Mouse (Mus musculus) liver, embryonic 16.5 days (tissue): ENCODE data around the gene Crip3. TPM values are rescaled to one million over a fixed set of nuclear protein-coding genes. Genes with fewer than 3 reads are reported as not detected.

Experiments
- ATAC-seq: fragments of 200-750 bp; cut with Nextera tagmentation; 2 replicates; pipeline ENCODE4 v1.8.0; 2017; ENCODE audit warnings: low read depth, mild to moderate bottlenecking, moderate number of reproducible peaks, moderate library complexity
- H3K27ac ChIP-seq: fragments of 300-500 bp; sonication (generic); 2 replicates; pipeline ENCODE4 v1.5.1; 2014; ENCODE audit warnings: mild to moderate bottlenecking, low read length
- H3K27me3 ChIP-seq: fragments of 300-500 bp; sonication (generic); 2 replicates; pipeline ENCODE4 v1.6.1; 2014; ENCODE audit warnings: low read depth, low read length, mixed read lengths; ENCODE audit not compliant: control insufficient read depth, insufficient read depth
- H3K36me3 ChIP-seq: fragments of 300-500 bp; sonication (generic); 2 replicates; pipeline ENCODE4 v1.6.1; 2014; ENCODE audit warnings: mild to moderate bottlenecking; ENCODE audit not compliant: control insufficient read depth, insufficient read depth
- H3K4me1 ChIP-seq: fragments of 300-500 bp; sonication (generic); 2 replicates; pipeline ENCODE4 v1.6.1; 2014; ENCODE audit warnings: low read depth, low read length, mixed read lengths; ENCODE audit not compliant: control insufficient read depth
- H3K4me2 ChIP-seq: fragments of 300-500 bp; sonication (generic); 2 replicates; pipeline ENCODE4 v1.6.1; 2014; ENCODE audit warnings: low read depth, low read length, mixed read lengths
- H3K4me3 ChIP-seq: fragments of 300-500 bp; sonication (generic); 2 replicates; pipeline ENCODE4 v1.5.1; 2014; ENCODE audit warnings: low read depth, mild to moderate bottlenecking, low read length
- H3K9ac ChIP-seq: fragments of 300-500 bp; sonication (generic); 2 replicates; pipeline ENCODE4 v1.6.1; 2014; ENCODE audit warnings: low read depth, low read length
- H3K9me3 ChIP-seq: fragments of 300-500 bp; sonication (generic); replicated peaks from 2 replicates; pipeline ENCODE4 v1.6.1; 2016; ENCODE audit warnings: low read length; ENCODE audit not compliant: control insufficient read depth
- WGBS: fragments of 180-500 bp; shearing (Covaris S2); extraction: QIAGEN DNeasy Blood & Tissue Kit; methylation state at CpG from one replicate; pipeline ENCODE4 v1.1.7; 2014; ENCODE audit not compliant: insufficient replicate concordance; 5-methylcytosine and 5-hydroxymethylcytosine counted together
- polyA plus RNA-seq: library from polyadenylated mRNA; unstranded; fragments of >200 nt; fragmentation: Nextera tagmentation; extraction: Ambion mirVana; gene quantifications from 2 replicates; pipeline ENCODE4 v1.2.1, GENCODE M21; 2015

Gene Crip3
- polyA plus RNA-seq, 1 experiment from 2014 or later: not detected

- Histone ChIP-seq H3K9ac (no peak overlapping the region), H3K27ac (no peak overlapping the region), H3K4me3 (no peak overlapping the region), H3K36me3 (no peaks in the 10 kb centered on the region), H3K27me3 (no peaks in the 10 kb centered on the region), H3K4me1 (no peaks in the 10 kb centered on the region), H3K9me3 (no peaks in the 10 kb centered on the region), H3K4me2 (no peak overlapping the region)
- 61% methylated on average over 9 of the region's 9 CpGs for WGBS
- no peak for ATAC-seq
Measured at GRCm38 (mm10) chr17:46467830-46468229, 39.1 kb downstream of the Crip3 start.

GRCm38 (mm10) chr17:46476601-46477000, 47.9 kb downstream of the Crip3 start:
- H3K27me3 ChIP-seq: peaks cover under 1% of the 10 kb centered on the region
- H3K36me3 ChIP-seq: no peaks in the 10 kb centered on the region
- no peaks in the 10 kb centered on the region for H3K9me3 ChIP-seq
- no peak overlapping the region for H3K4me2 ChIP-seq
- no peak for ATAC-seq
- H3K9ac ChIP-seq: no peak overlapping the region
- no peak overlapping the region for H3K27ac ChIP-seq
- 57% methylated on average over 8 of the region's 8 CpGs for WGBS
- no peaks in the 10 kb centered on the region for H3K4me1 ChIP-seq
- H3K4me3 ChIP-seq: no peak overlapping the region

- H3K9me3 ChIP-seq: no peaks in the 10 kb centered on the region
- 82% methylated on average over 15 of the region's 15 CpGs for WGBS
- no peak overlapping the region for H3K4me2 ChIP-seq
- H3K27me3 ChIP-seq: peaks cover 2% of the 10 kb centered on the region
- no peaks in the 10 kb centered on the region for H3K4me1 ChIP-seq
- ATAC-seq: no peak
- no peak overlapping the region for H3K27ac ChIP-seq
- no peak overlapping the region for H3K9ac ChIP-seq
- no peak overlapping the region for H3K4me3 ChIP-seq
- no peaks in the 10 kb centered on the region for H3K36me3 ChIP-seq
Measured at GRCm38 (mm10) chr17:46477286-46477685, 48.6 kb downstream of the Crip3 start.

Other genes with a start within 250 kb of the Crip3 start
- gene Polh, start 226.3 kb upstream of the Crip3 start, polyA plus RNA-seq: 14.4 and 15.2 TPM in 2 replicates
- 13.5 and 13.7 TPM in 2 replicates for gene Xpo5, start 226.1 kb upstream of the Crip3 start, polyA plus RNA-seq
- 26.2 and 28.7 TPM in 2 replicates for gene Polr1c, start 180.9 kb upstream of the Crip3 start, polyA plus RNA-seq
- 50.5 and 52.5 TPM in 2 replicates for gene Yipf3, start 180.8 kb upstream of the Crip3 start, polyA plus RNA-seq
- 0.08 TPM in 1 of 2 replicates, not detected in the other for gene Lrrc73, start 175.4 kb upstream of the Crip3 start, polyA plus RNA-seq
- 8.9 and 10.9 TPM in 2 replicates for gene Tjap1, start 145.9 kb upstream of the Crip3 start, polyA plus RNA-seq
- gene Dlk2, start 131.5 kb upstream of the Crip3 start, polyA plus RNA-seq: 0.06 and 0.07 TPM in 2 replicates
- 1.7 and 2.0 TPM in 2 replicates for gene Abcc10, start 100.6 kb upstream of the Crip3 start, polyA plus RNA-seq
- 0.78 and 1.3 TPM in 2 replicates for gene Zfp318, start 45.2 kb upstream of the Crip3 start, polyA plus RNA-seq
- gene Slc22a7, start 9.5 kb downstream of the Crip3 start, polyA plus RNA-seq: 0.06 TPM in 1 of 2 replicates, not detected in the other
- gene Ttbk1, start 58.7 kb downstream of the Crip3 start, polyA plus RNA-seq: not detected in 2 replicates
- 12.7 and 15.6 TPM in 2 replicates for gene Dnph1, start 67.8 kb downstream of the Crip3 start, polyA plus RNA-seq
- gene Cul9, start 117.5 kb downstream of the Crip3 start, polyA plus RNA-seq: 0.60 and 0.76 TPM in 2 replicates
- gene Srf, start 127.2 kb downstream of the Crip3 start, polyA plus RNA-seq: 1.8 and 2.0 TPM in 2 replicates
- gene Ptk7, start 200.6 kb downstream of the Crip3 start, polyA plus RNA-seq: 8.4 and 9.4 TPM in 2 replicates
- gene Klc4, start 217.1 kb downstream of the Crip3 start, polyA plus RNA-seq: 10.0 and 12.2 TPM in 2 replicates
- 58.1 and 67.0 TPM in 2 replicates for gene Mrpl2, start 217.3 kb downstream of the Crip3 start, polyA plus RNA-seq
- gene Cul7, start 221.4 kb downstream of the Crip3 start, polyA plus RNA-seq: 10.7 and 11.6 TPM in 2 replicates
- gene Rrp36, start 245.4 kb downstream of the Crip3 start, polyA plus RNA-seq: 17.4 and 18.9 TPM in 2 replicates
- 50.1 and 50.6 TPM in 2 replicates for gene Mea1, start 249.9 kb downstream of the Crip3 start, polyA plus RNA-seq